Mouse (Mus musculus) lung, postnatal 0 days (tissue): ENCODE measurements around the gene Csnk1e.

Experiments used
- CTCF ChIP-seq: IDR thresholded peaks from 2 replicates; pipeline ENCODE4 v1.5.1; 2016; ENCODE audit warnings: antibody characterized with exemption, mild to moderate bottlenecking
- EP300 ChIP-seq: IDR thresholded peaks from 2 replicates; pipeline ENCODE4 v1.6.1; 2016; ENCODE audit warnings: antibody characterized with exemption, mild to moderate bottlenecking, control low read depth

DNA sequence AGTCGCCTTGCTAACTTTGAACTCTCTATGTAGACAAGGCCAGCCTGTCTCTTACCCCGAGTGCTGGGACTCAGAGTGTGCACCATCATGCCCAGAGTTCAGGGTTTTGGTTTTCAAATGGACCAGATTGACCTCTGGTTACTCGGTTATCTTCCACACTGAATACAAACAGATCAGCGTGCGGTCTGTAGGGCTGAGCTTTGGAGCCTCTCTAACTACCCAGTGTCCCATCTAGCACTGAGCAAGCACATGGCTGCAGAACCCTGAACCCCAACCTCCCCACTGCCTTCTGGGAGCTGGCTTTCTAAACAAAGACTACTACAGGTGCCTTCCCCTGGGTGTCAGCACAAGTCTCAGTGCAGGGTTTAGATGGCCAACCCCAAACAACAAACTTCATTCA is 62.8 kb downstream of the Csnk1e start:
- TF ChIP-seq CTCF (no peak), EP300 (no peak)
